Mouse (Mus musculus): ENCODE results near the gene Tex37.

GRCm38 (mm10) chr6:70968291-70968690 lies 49.6 kb upstream of the Tex37 start:
- TF ChIP-seq CTCF (conservative IDR thresholded peaks at IDR 0.05; ENCODE audit: low read length) (no peak), POU5F1 (IDR thresholded peaks at IDR 0.05; ENCODE audit: borderline replicate concordance, low read length) (no peak), NANOG (IDR thresholded peaks at IDR 0.05; ENCODE audit: borderline replicate concordance, low read length) (no peak)
